Mouse (Mus musculus) lung, adult 2 months (tissue): ENCODE measurements around the gene B3galt6. TPM values are rescaled to one million over a fixed set of nuclear protein-coding genes. Genes with fewer than 3 reads are reported as not detected.

Experiments
- DNase-seq: peaks from one replicate; pipeline ENCODE4 v3.0.0; 2022
- H3K4me1 ChIP-seq: fragments of 200-500 bp; 2 replicates; pipeline ENCODE4 v1.6.1; 2011; ENCODE audit warnings: low read length; ENCODE audit not compliant: control insufficient read depth, insufficient read depth
- H3K4me3 ChIP-seq: fragments of 200-500 bp; replicated peaks from 2 replicates; pipeline ENCODE3; 2011; ENCODE audit warnings: low read depth, mild to moderate bottlenecking, control low read depth, low read length; ENCODE audit errors: extremely low read depth
- CTCF ChIP-seq: fragments of 200-500 bp; IDR thresholded peaks from 2 replicates; pipeline ENCODE4 v1.5.1; 2011; ENCODE audit warnings: mild to moderate bottlenecking, low read length, control low read depth; ENCODE audit not compliant: insufficient read depth
- POLR2A ChIP-seq: fragments of 200-500 bp; IDR thresholded peaks from 2 replicates; pipeline ENCODE4 v1.6.1; 2011; ENCODE audit warnings: low read depth, mild to moderate bottlenecking, control low read depth, low read length, borderline replicate concordance; ENCODE audit errors: extremely low read depth
- WGBS: fragments of 180-500 bp; shearing (Covaris S2); methylation state at CpG from one replicate; pipeline ENCODE4 v1.1.7; 2018; 5-methylcytosine and 5-hydroxymethylcytosine counted together
- polyA plus RNA-seq: library from polyadenylated mRNA; depleted of rRNA; stranded (reverse); fragments of >200 nt; gene quantifications from 2 replicates; pipeline ENCODE4 v1.2.3, GENCODE M21; 2012; rRNA removed

B3galt6 gene
- polyA plus RNA-seq, result 6.1 and 7.4 TPM in 2 replicates

GRCm38 (mm10) chr4:155992241-155992905 is at the start of gene B3galt6, which contains the start of gene Sdf4:
Gene B3galt6, minus strand, starts transcription at chr4:155992649.
Gene Sdf4, plus strand, starts transcription at chr4:155992872.
- TF ChIP-seq CTCF (peak; percentile 44), POLR2A (peak; percentile 52; the same call in 1 of the 2 replicates)
- Histone ChIP-seq H3K4me1 (peaks cover 8% of the 10 kb centered on the region), H3K4me3 (peak within 1 kb of the TSS; percentile 100)
- DNase-seq, result peak; percentile 85
- WGBS, result under 1% methylated on average over 99 of the region's 99 CpGs

- WGBS, result 26% methylated on average over 25 of the region's 25 CpGs
- no peak for TF ChIP-seq POLR2A
- no peak for DNase-seq
- no peak overlapping the region for H3K4me3 ChIP-seq
- peaks cover 8% of the 10 kb centered on the region for H3K4me1 ChIP-seq
Measured at GRCm38 (mm10) chr4:156034901-156035300, 42.5 kb upstream of the B3galt6 start.

- Histone ChIP-seq H3K4me1 (peaks cover 8% of the 10 kb centered on the region), H3K4me3 (no peak overlapping the region)
- WGBS, result 78% methylated on average over 4 of the region's 4 CpGs
- no peak for DNase-seq
- TF ChIP-seq POLR2A, result no peak
- no peak for TF ChIP-seq CTCF
Measured at GRCm38 (mm10) chr4:156034301-156034700, 41.9 kb upstream of the B3galt6 start.

- peak; percentile 33 for DNase-seq
- H3K4me1 ChIP-seq, result peaks cover 8% of the 10 kb centered on the region
- TF ChIP-seq CTCF (peak; percentile 76), POLR2A (no peak)
- 28% methylated on average over 6 of the region's 6 CpGs for WGBS
- H3K4me3 ChIP-seq, result no peak overlapping the region
Measured at GRCm38 (mm10) chr4:156033476-156034119, 41.1 kb upstream of the B3galt6 start.

DNA sequence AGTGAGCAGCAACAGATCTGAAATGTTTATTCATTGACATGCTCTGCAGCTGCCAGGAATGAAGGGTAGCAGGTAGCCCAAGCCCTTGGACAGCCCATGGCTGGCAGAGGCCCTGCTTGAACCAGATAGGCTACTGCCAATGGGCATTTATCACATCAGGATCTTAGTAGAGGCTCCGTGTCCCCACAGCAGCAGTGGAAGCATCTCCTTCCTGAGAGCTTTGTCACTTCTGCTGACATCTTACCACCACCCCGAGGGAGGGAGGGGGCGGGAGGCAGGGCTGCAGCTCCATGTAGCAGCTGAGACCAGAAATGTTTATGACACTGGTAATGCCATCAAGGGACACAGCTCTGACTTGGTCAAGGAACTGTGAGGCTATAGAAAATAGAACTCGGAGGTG is 40.4 kb upstream of the B3galt6 start:
- WGBS, result 69% methylated on average over 4 of the region's 4 CpGs
- peaks cover 8% of the 10 kb centered on the region for H3K4me1 ChIP-seq
- DNase-seq, result no peak
- TF ChIP-seq CTCF (no peak), POLR2A (no peak)
- H3K4me3 ChIP-seq, result no peak overlapping the region

DNA sequence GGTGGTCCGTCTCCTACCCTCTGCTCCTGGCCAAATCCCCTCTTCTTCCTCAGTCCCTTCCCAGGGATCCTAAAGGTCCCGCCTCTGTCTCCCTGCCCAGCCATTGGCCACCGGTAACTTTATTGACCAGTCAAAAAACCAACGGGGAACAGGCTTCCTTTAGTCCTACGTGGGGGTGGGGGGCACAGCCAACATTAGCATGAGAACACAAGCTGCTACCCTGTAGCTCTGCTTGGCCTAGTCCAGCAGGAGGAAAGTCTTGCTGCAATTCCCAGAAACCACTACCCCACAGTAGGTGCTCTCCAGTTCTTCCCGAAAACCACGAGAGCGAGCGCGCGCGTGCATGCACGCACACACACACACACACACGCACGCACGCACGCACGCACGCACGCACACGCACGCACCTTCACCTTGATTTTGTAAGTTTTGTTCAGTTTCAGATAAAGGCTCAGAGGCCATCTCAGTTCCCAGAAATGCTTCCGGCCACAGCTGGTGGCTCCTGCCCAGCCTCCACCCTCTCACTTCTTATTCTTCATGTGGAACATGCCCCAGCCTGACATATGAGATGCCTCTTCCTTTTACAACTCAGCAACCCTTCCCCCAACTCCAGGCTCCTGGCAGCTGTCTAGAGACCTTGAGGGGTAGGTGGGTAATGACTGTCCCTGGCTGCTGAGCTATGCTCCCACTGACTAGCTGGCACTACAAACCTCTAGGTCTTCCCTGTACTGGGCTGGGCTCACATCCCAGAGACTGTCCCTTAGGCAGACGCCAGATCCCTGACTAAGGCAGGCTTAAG is 39.3 kb upstream of the B3galt6 start:
- H3K4me1 ChIP-seq, result peaks cover 8% of the 10 kb centered on the region
- TF ChIP-seq POLR2A (peak; percentile 24; the same call in 1 of the 2 replicates), CTCF (no peak)
- peak overlapping the region; percentile 90 for H3K4me3 ChIP-seq
- DNase-seq, result peak; percentile 73
- 2% methylated on average over 24 of the region's 24 CpGs for WGBS

- 10% methylated on average over 7 of the region's 7 CpGs for WGBS
- Histone ChIP-seq H3K4me3 (peak overlapping the region; percentile 90), H3K4me1 (peaks cover 11% of the 10 kb centered on the region)
- no peak for TF ChIP-seq POLR2A
- TF ChIP-seq CTCF, result no peak
- DNase-seq, result no peak
Measured at GRCm38 (mm10) chr4:156031255-156031592, 38.8 kb upstream of the B3galt6 start.

DNA sequence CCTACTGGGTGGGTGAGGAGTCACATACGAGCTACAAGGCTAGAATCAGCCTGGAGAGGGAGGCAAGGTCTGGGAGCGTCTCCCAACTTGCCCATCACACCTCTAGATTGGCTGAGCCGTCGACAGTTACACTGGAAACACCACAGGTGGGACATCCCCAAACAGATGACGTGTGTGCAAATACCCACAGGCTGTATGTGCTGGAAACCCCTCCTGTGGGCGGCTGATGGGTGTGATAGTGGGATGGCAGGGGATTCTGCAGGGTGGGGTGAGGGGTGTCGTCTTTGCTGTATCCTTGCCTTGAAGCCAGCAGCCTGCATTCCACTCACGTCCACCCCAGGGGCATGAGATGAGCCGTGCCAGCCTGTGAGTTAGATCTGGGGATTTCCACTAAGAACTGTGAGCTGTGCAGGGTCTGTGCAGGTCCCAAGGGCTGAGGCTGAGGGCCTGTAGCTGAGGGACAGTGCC is 38.2 kb upstream of the B3galt6 start:
- Histone ChIP-seq H3K4me3 (peak overlapping the region; percentile 90), H3K4me1 (peaks cover 14% of the 10 kb centered on the region)
- TF ChIP-seq POLR2A (no peak), CTCF (no peak)
- no peak for DNase-seq
- 41% methylated on average over 9 of the region's 9 CpGs for WGBS

DNA sequence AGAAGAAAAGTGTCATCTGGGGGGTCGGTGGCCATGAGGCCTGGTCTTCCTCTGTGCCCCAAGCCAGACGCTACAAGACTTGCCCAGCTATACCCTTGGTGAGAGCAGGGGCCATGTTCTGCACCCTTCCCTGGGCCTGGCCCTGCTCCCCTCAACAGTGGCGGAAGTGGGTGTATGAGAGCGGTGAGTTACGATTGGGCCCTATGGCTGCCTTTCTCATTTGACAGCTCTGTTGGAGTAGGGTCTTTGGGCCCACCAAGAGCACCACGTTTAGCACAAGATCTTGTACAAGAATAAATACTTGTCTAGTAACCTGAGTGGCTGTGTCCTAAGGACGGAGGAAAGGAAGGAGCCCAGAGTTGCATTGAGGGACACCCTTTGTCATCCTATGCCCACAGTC is 36.1 kb upstream of the B3galt6 start:
- peaks cover 14% of the 10 kb centered on the region for H3K4me1 ChIP-seq
- 88% methylated on average over 7 of the region's 7 CpGs for WGBS
- TF ChIP-seq CTCF (no peak), POLR2A (no peak)

More for the DNA sequence above, 36.1 kb upstream of the B3galt6 start:
- DNase-seq, result no peak
- no peak overlapping the region for H3K4me3 ChIP-seq
